In genomic region chr14:75446314-75446713, GRCm38 (mm10) we compare ENCODE assay signal across 15 mouse cellular contexts. TPM values are rescaled to one million over a fixed set of nuclear protein-coding genes. Genes with fewer than 3 reads are reported as not detected.
DNase-seq lines count a peak whose midpoint lies in the region; ATAC-seq and TF ChIP-seq lines count a peak whose summit lies in the region.
"Not testable (repeated sequence)": the region's sequence is repeated elsewhere in the genome, so short reads cannot be mapped to it uniquely, and the experiment has no call there.
"Had no signal": no experiment of that assay in that cellular context is flagged by ENCODE, and none has a peak within 500 bp of the region (broad histone marks: within the 10 kb centered on the region; RNA-seq: fewer than 3 reads in every experiment).

No protein-coding gene starts in this region.

- H3K4me3 ChIP-seq in embryonic facial prominence, embryonic 15.5 days (replicated peaks); forebrain, postnatal 0 days (ENCODE audit: low read depth, low read length); hindbrain, embryonic 13.5 days; layer of hippocampus, adult 2 months; liver, postnatal 0 days (ENCODE audit: low read depth, low read length); neural tube, embryonic 15.5 days (replicated peaks): not testable (repeated sequence)

- not testable (repeated sequence) for ATAC-seq in embryonic facial prominence, embryonic 15.5 days (ENCODE audit: insufficient number of reproducible peaks, low FRiP score, low TSS enrichment, low read depth); forebrain, postnatal 0 days; hindbrain, embryonic 13.5 days (ENCODE audit: low FRiP score); liver, postnatal 0 days; neural tube, embryonic 15.5 days (ENCODE audit: low FRiP score)

- H3K9ac ChIP-seq in embryonic facial prominence, embryonic 15.5 days; forebrain, postnatal 0 days; hindbrain, embryonic 13.5 days; liver, postnatal 0 days (replicated peaks): not testable (repeated sequence)
- H3K9ac ChIP-seq in neural tube, embryonic 15.5 days (replicated peaks): 0 out of 2 replicates have a peak overlapping the region, but pooled peaks have one; percentile 26

- H3K36me3 ChIP-seq in embryonic facial prominence, embryonic 15.5 days; forebrain, postnatal 0 days (ENCODE audit: insufficient read depth); hindbrain, embryonic 13.5 days; liver, postnatal 0 days (replicated peaks; ENCODE audit: insufficient read depth, low read length); neural tube, embryonic 15.5 days: not testable (repeated sequence)

- not testable (repeated sequence) for TF ChIP-seq CTCF in forebrain, postnatal 0 days (IDR thresholded peaks at IDR 0.05; ENCODE audit: low read depth); layer of hippocampus, adult 2 months (conservative IDR thresholded peaks at IDR 0.05); liver, postnatal 0 days (IDR thresholded peaks at IDR 0.05; ENCODE audit: low read depth)

- 0 out of 2 replicates have a peak overlapping the region, but pooled peaks have one; percentile 54 for H3K4me2 ChIP-seq in embryonic facial prominence, embryonic 15.5 days (replicated peaks)
- H3K4me2 ChIP-seq in forebrain, postnatal 0 days (ENCODE audit: low read depth): peak overlapping the region; percentile 34
- H3K4me2 ChIP-seq in hindbrain, embryonic 13.5 days: peak overlapping the region; percentile 55; the same call in 1 of the 2 replicates
- peak overlapping the region; percentile 69; the same call in 1 of the 2 replicates for H3K4me2 ChIP-seq in liver, postnatal 0 days (ENCODE audit: low read depth, low read length)
- H3K4me2 ChIP-seq in neural tube, embryonic 15.5 days: not testable (repeated sequence)

- H3K4me1 ChIP-seq in embryonic facial prominence, embryonic 15.5 days; forebrain, postnatal 0 days (ENCODE audit: insufficient read depth); liver, postnatal 0 days (ENCODE audit: insufficient read depth): not testable (repeated sequence)
- H3K4me1 ChIP-seq in hindbrain, embryonic 13.5 days (replicated peaks): peaks cover 21% of the 10 kb centered on the region
- peaks cover 19% of the 10 kb centered on the region for H3K4me1 ChIP-seq in neural tube, embryonic 15.5 days

- not testable (repeated sequence) for H3K27ac ChIP-seq in embryonic facial prominence, embryonic 15.5 days (replicated peaks); hindbrain, embryonic 13.5 days; liver, postnatal 0 days (ENCODE audit: low read depth)
- 0 out of 2 replicates have a peak overlapping the region, but pooled peaks have one; percentile 17 for H3K27ac ChIP-seq in forebrain, postnatal 0 days (ENCODE audit: low read depth, low read length)
- peak overlapping the region; percentile 85; the same call in 1 of the 2 replicates for H3K27ac ChIP-seq in layer of hippocampus, adult 2 months
- H3K27ac ChIP-seq in neural tube, embryonic 15.5 days (replicated peaks): peak overlapping the region; percentile 66; the same call in 1 of the 2 replicates

- not testable (repeated sequence) for TF ChIP-seq EP300 in liver, postnatal 0 days (IDR thresholded peaks at IDR 0.05; ENCODE audit: low read depth)

- not testable (repeated sequence) for H3K9me3 ChIP-seq in embryonic facial prominence, embryonic 15.5 days (replicated peaks); forebrain, postnatal 0 days (ENCODE audit: low read length); hindbrain, embryonic 13.5 days; liver, postnatal 0 days (ENCODE audit: low read length); neural tube, embryonic 15.5 days (replicated peaks)

- not testable (repeated sequence) for H3K27me3 ChIP-seq in embryonic facial prominence, embryonic 15.5 days; forebrain, postnatal 0 days (ENCODE audit: insufficient read depth, low read length); hindbrain, embryonic 13.5 days; liver, postnatal 0 days (ENCODE audit: insufficient read depth, low read length); neural tube, embryonic 15.5 days (replicated peaks)

- peak; percentile 13 to 20 for DNase-seq in B cell, adult 2 months
- not testable (repeated sequence) for DNase-seq in forebrain, postnatal 0 days; liver, postnatal 0 days
- peak in 1 of 2 experiments; percentile 7 for DNase-seq in layer of hippocampus, adult 2 months (ENCODE audit: low spot score in 2 of 2)
- peak; percentile 18 for DNase-seq in thymus, postnatal 14 days

RNA-seq across cellular contexts. Expression of gene Siah3, which starts 9.5 kb away (rescaled TPM):
- polyA plus RNA-seq in embryonic facial prominence, embryonic 15.5 days (2015; fragmentation: Nextera tagmentation; extraction: Ambion mirVana): 0.16 and 0.63 TPM in 2 replicates
- 4.8 and 6.1 TPM in 2 replicates for total RNA-seq in forebrain, postnatal 0 days (2014; rRNA removed)
- 2.7 and 3.3 TPM in 2 replicates for polyA plus RNA-seq in forebrain, postnatal 0 days (2015; fragmentation: Nextera tagmentation; extraction: Ambion mirVana)
- polyA plus RNA-seq in hindbrain, embryonic 13.5 days (2015; fragmentation: Nextera tagmentation; extraction: Ambion mirVana): 4.0 and 4.5 TPM in 2 replicates
- total RNA-seq in layer of hippocampus, adult 2 months (2021): 1 to 10 TPM; 7.7 to 8.5 TPM
- polyA plus RNA-seq in liver, postnatal 0 days (2015; fragmentation: Nextera tagmentation; extraction: Ambion mirVana): 0.02 TPM in 1 of 2 replicates, not detected in the other
- 5.1 and 6.0 TPM in 2 replicates for polyA plus RNA-seq in neural tube, embryonic 15.5 days (2015; fragmentation: Nextera tagmentation; extraction: Ambion mirVana)
- total RNA-seq: gastrocnemius, adult 2 months; gastrocnemius, postnatal 36 days; heart, adult 2 months; heart, postnatal 25 days had no signal
- polyA plus RNA-seq: heart, embryonic 14.5 days; lung, embryonic 14.5 days; testis, adult 2 months had no signal
